Mouse (Mus musculus): ENCODE measurements at regions not wholly inside any gene's neighbourhood (a gene's known extent, or its start where the extent isn't known, plus 50 kb on each side); places are given as distances from the start of the nearest gene placed in this dataset.

- DNase-seq (ENCODE audit: low read depth, low spot score) = peak; percentile 44
Measured at GRCm38 (mm10) chr14:109708733-109709132, 794.8 kb upstream of the Slitrk1 start.

- no peak for DNase-seq (ENCODE audit: low read depth, low spot score)
Measured at GRCm38 (mm10) chr14:109700296-109700695, 786.3 kb upstream of the Slitrk1 start.

GRCm38 (mm10) chr14:109668566-109669116, 754.7 kb upstream of the Slitrk1 start:
- no peak for DNase-seq (ENCODE audit: low read depth, low spot score)

- DNase-seq (ENCODE audit: low read depth, low spot score) = no peak
Measured at GRCm38 (mm10) chr14:109668076-109668475, 754.1 kb upstream of the Slitrk1 start.

- DNase-seq (ENCODE audit: low read depth, low spot score) = no peak
Measured at GRCm38 (mm10) chr14:109663503-109664039, 749.6 kb upstream of the Slitrk1 start.

GRCm38 (mm10) chr14:109660351-109660750, 746.4 kb upstream of the Slitrk1 start:
- peak; percentile 11 for DNase-seq (ENCODE audit: low read depth, low spot score)

GRCm38 (mm10) chr14:109648536-109648935, 734.6 kb upstream of the Slitrk1 start:
- no peak for DNase-seq (ENCODE audit: low read depth, low spot score)
